Mouse (Mus musculus) bone marrow macrophage, adult 2 months (primary cell): ENCODE measurements at regions not wholly inside any gene's neighbourhood (a gene's known extent, or its start where the extent isn't known, plus 50 kb on each side); places are given as distances from the start of the nearest gene placed in this dataset.

ENCODE experiments used
- CTCF ChIP-seq: IDR thresholded peaks from 2 replicates; pipeline ENCODE4 v1.5.1; 2012; ENCODE audit warnings: low read depth, mild to moderate bottlenecking, low read length, moderate library complexity
- POLR2A ChIP-seq: IDR thresholded peaks from 2 replicates; pipeline ENCODE4 v1.6.1; 2012; ENCODE audit warnings: mild to moderate bottlenecking, low read depth, low read length, borderline replicate concordance

DNA sequence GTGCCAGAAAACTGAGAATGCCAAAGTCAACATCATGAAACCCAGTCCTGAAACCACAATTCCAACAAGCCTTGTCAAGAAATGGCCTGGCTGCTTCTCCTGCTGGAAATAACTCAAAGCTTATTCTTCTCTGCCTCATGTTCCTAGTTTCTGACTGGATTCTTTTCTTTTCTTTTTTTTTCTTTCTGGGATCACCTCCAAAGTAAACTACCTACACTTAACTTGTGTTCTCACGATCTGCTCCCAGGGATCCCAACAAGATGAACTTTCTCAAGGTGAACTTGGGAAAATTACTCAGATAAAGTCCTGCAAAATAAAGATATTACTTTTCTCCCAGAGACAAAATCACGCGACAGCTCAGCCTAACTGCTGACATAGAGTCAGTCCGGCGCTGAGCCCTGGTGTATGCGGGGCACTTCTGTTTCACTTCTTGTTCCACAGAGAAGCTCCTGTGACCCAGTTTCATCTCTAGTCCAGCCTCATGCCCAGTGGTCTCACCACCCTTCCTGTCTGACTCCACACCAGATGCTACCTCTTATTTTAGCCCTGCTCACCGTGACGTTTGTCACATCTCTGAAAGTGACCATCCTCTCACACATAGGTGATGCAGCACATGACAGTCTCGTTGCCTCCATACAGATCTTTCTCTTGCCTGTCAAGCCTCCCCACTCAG lies 53.0 kb upstream of the Eed start:
- TF ChIP-seq POLR2A (no peak), CTCF (no peak)
